Mouse (Mus musculus): Measurements from ENCODE around the gene Cdkn1a.

Cdkn1a gene

GRCm38 (mm10) chr17:29120666-29121065 lies 29.9 kb downstream of the Cdkn1a start:
- no peak for DNase-seq

- no peak for DNase-seq
Observed at GRCm38 (mm10) chr17:29122817-29123216, 32.0 kb downstream of the Cdkn1a start.

GRCm38 (mm10) chr17:29123578-29124174 lies 32.9 kb downstream of the Cdkn1a start:
- DNase-seq: no peak

GRCm38 (mm10) chr17:29126561-29126960 lies 35.8 kb downstream of the Cdkn1a start:
- no peak for DNase-seq

- DNase-seq: no peak
Observed at GRCm38 (mm10) chr17:29129341-29129740, 38.6 kb downstream of the Cdkn1a start.

- no peak for DNase-seq
Observed at GRCm38 (mm10) chr17:29135066-29135465, 44.3 kb downstream of the Cdkn1a start.

GRCm38 (mm10) chr17:29136236-29136635 lies 45.5 kb downstream of the Cdkn1a start:
- no peak for DNase-seq

GRCm38 (mm10) chr17:29137906-29138305 lies 47.1 kb downstream of the Cdkn1a start:
- DNase-seq: no peak

GRCm38 (mm10) chr17:29141577-29141976 lies 50.8 kb downstream of the Cdkn1a start:
- no peak for DNase-seq

- no peak for DNase-seq
Observed at GRCm38 (mm10) chr17:29143266-29143665, 52.5 kb downstream of the Cdkn1a start.

- DNase-seq: no peak
Observed at GRCm38 (mm10) chr17:29145101-29145500, 54.3 kb downstream of the Cdkn1a start.

GRCm38 (mm10) chr17:29147273-29147672 lies 56.5 kb downstream of the Cdkn1a start:
- DNase-seq: no peak

GRCm38 (mm10) chr17:29147773-29148172 lies 57.0 kb downstream of the Cdkn1a start:
- no peak for DNase-seq

GRCm38 (mm10) chr17:29149766-29150165 lies 59.0 kb downstream of the Cdkn1a start:
- DNase-seq: no peak

Measured in thymus, adult 18-20 months (tissue).